Mouse (Mus musculus) small intestine, adult 2 months (tissue): ENCODE data around the gene Slc38a10. TPM values are rescaled to one million over a fixed set of nuclear protein-coding genes. Genes with fewer than 3 reads are reported as not detected.

Experiments used
- H3K27ac ChIP-seq: fragments of 200-500 bp; 2 replicates; pipeline ENCODE4 v1.5.1; 2012; ENCODE audit warnings: low read depth, low read length, control low read depth, inconsistent platforms; ENCODE audit not compliant: insufficient read depth
- H3K27me3 ChIP-seq: fragments of 200-500 bp; 2 replicates; pipeline ENCODE4 v1.6.1; 2012; ENCODE audit warnings: mild to moderate bottlenecking, moderate library complexity, low read length, inconsistent platforms; ENCODE audit not compliant: control insufficient read depth, insufficient read depth
- H3K36me3 ChIP-seq: fragments of 200-500 bp; 2 replicates; pipeline ENCODE4 v1.6.1; 2012; ENCODE audit warnings: mild to moderate bottlenecking, low read length, control low read depth, inconsistent platforms; ENCODE audit not compliant: control insufficient read depth, insufficient read depth
- H3K4me1 ChIP-seq: fragments of 200-500 bp; 2 replicates; pipeline ENCODE4 v1.6.1; 2012; ENCODE audit warnings: low read length, inconsistent platforms, mixed read lengths; ENCODE audit not compliant: control insufficient read depth, insufficient read depth, insufficient read length
- H3K4me3 ChIP-seq: fragments of 200-500 bp; 2 replicates; pipeline ENCODE4 v1.5.1; 2012; ENCODE audit warnings: low read depth, mild to moderate bottlenecking, control low read depth, inconsistent platforms, low read length, moderate library complexity
- CTCF ChIP-seq: fragments of 200-500 bp; IDR thresholded peaks from 2 replicates; pipeline ENCODE4 v1.5.1; 2012; ENCODE audit warnings: low read depth, mild to moderate bottlenecking, control low read depth, inconsistent platforms, low read length, moderate library complexity, mixed read lengths; ENCODE audit not compliant: insufficient replicate concordance, insufficient read length; ENCODE audit errors: extremely low read depth
- POLR2A ChIP-seq: fragments of 200-500 bp; IDR thresholded peaks from 2 replicates; pipeline ENCODE4 v1.6.1; 2012; ENCODE audit warnings: low read depth, mild to moderate bottlenecking, control low read depth, inconsistent platforms, low read length, moderate library complexity
- WGBS: fragments of 180-500 bp; shearing (Covaris S2); methylation state at CpG from one replicate; pipeline ENCODE4 v1.1.7; 2018; 5-methylcytosine and 5-hydroxymethylcytosine counted together
- polyA plus RNA-seq: library from polyadenylated mRNA; depleted of rRNA; stranded (reverse); fragments of >200 nt; gene quantifications from 2 replicates; pipeline ENCODE4 v1.2.3, GENCODE M21; 2012

Slc38a10 gene
- polyA plus RNA-seq, 1 experiment: 108 TPM

DNA sequence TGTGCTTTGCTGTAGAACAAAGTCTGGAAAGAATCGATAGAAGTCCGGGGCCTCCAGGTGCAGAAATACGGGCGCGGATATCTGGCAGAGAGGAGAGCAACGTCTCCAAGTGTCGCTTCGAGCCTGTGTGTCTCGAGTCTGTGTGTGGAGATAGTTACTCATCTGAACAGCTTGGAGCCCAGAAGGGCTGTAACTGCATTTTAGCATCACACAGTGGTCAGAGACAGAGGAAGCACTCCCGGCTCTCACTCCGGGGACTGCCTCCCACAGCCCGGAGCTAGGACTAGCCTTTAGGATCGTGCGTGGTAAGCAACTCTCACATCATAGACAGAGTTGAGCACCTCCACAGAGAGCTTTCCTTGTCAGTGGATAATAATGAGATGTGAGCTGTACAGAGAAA, 22.1 kb upstream of the Slc38a10 start:
- 66% methylated on average over 14 of the region's 14 CpGs for WGBS

DNA sequence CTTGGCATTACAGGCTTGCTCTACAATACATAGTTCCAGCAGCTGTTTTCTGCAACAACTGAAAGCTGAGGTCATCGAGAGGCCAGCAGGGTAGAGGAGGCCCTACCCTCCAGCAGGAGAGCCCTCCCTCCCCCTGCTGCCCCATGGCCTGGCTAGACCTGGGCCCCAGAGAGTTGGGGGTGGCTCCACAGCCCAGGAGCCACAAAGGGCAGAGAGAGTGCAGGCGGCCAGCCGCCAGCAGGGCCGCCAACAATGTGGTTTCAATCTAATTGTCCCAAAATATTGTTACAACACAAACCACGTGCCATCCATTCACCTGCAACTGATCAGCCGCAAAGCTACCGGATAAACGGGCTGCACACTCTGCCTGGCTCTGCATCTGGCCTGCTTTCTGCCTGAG, 20.0 kb upstream of the Slc38a10 start:
- H3K4me3 ChIP-seq: no peak overlapping the region
- no peak overlapping the region for H3K27ac ChIP-seq
- H3K27me3 ChIP-seq: no peaks in the 10 kb centered on the region
- WGBS: 76% methylated on average over 8 of the region's 8 CpGs
- no peak for TF ChIP-seq CTCF
- TF ChIP-seq POLR2A: no peak
- no peaks in the 10 kb centered on the region for H3K36me3 ChIP-seq
- no peaks in the 10 kb centered on the region; the same call in none of the 2 replicates for H3K4me1 ChIP-seq

More for the DNA sequence above, 22.1 kb upstream of the Slc38a10 start:
- Histone ChIP-seq H3K36me3 (no peaks in the 10 kb centered on the region), H3K4me3 (no peak overlapping the region), H3K4me1 (no peaks in the 10 kb centered on the region; the same call in 1 of the 2 replicates), H3K27ac (no peak overlapping the region), H3K27me3 (no peaks in the 10 kb centered on the region)
- TF ChIP-seq CTCF (no peak), POLR2A (no peak)

DNA sequence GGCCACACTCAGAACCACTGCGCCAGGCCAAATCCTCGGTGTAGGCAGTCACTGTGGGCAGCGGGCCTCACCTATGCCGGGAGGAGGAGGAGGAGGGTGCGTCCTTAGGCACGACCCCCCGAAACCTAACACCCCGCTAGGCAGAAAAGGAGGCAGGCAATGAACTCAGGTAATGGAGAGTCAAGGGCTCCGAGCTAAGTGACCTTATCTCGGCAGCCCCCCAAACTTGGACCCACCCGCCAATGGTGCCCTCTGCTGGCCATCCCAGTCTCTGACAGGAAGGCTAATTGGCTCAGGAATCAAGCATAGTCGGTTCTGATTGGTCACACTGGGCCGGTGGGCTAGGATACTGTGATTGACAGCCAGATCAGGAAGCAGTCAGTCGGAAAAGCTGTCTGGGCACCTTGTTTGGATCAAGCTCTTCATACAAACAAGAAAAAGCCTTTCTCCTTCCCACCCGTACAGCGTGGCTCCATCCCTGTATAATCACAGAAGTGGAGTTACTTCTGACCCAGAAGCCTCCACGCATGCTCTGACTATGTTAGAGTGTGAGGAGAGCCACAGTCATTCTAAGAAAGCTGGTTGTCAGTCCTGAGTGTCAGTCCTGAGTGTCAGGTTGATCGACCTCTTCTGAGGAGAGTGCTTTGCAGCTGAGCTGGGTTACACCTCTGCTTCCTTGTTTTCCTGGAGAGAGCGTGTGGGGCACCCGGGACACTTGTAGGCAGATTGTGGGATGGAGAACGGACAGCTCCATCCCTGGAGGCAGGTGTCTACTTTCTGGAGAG, 18.3 kb upstream of the Slc38a10 start:
- H3K4me3 ChIP-seq: no peak overlapping the region
- TF ChIP-seq CTCF: peak; percentile 72; the same call in 1 of the 2 replicates
- TF ChIP-seq POLR2A: no peak

DNA sequence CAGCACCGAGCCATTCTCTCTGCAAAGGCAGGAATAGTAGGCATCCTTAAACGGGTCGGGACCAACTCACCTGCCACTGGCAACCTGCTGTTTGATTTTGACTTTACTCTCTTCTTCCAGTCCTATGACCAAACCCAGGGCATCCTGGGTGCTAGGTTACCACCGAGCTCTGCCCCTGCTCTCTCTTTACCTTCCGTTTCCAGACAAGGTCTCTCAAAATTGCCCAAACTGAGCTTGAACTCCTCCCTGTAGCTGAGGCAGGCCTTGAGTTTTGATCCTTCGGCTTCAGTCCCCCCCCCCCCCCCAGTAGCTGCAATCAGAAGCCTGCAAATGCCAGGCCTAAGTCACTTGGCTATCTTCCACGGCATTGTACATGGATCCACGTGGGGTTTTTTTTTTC, 17.4 kb upstream of the Slc38a10 start:
- 73% methylated on average over 8 of the region's 8 CpGs for WGBS
- TF ChIP-seq POLR2A: no peak
- TF ChIP-seq CTCF: no peak
- H3K4me1 ChIP-seq: peaks cover 6% of the 10 kb centered on the region
- no peaks in the 10 kb centered on the region for H3K36me3 ChIP-seq
- no peak overlapping the region for H3K4me3 ChIP-seq
- H3K27ac ChIP-seq: no peak overlapping the region
- no peaks in the 10 kb centered on the region for H3K27me3 ChIP-seq

More for the DNA sequence above, 18.3 kb upstream of the Slc38a10 start:
- 44% methylated on average over 21 of the region's 21 CpGs for WGBS
- no peaks in the 10 kb centered on the region for H3K27me3 ChIP-seq
- no peak overlapping the region for H3K27ac ChIP-seq
- peaks cover 4% of the 10 kb centered on the region for H3K4me1 ChIP-seq
- H3K36me3 ChIP-seq: no peaks in the 10 kb centered on the region

DNA sequence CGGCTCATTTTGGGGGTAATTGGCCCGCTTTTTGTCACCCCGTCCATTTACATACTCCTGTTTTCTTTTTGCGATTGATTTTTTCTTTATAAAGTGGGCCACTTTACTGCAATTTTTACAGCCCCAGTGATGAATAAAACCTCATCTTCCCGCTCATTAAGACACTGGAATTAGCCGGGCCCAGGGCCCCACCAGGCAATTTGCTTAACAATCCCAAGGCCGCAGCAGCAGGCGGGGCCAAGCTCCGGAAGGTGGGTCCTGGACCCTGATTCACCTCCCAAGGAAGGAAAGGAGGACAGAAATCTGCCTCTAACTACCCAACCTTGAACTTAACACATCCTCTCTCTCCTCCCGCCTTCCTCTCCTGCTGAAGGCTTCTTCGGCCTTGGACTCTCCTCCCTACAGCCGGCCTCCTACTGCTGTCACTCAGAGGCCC, 16.8 kb upstream of the Slc38a10 start:
- no peaks in the 10 kb centered on the region for H3K36me3 ChIP-seq
- TF ChIP-seq CTCF (no peak), POLR2A (no peak)
- 66% methylated on average over 12 of the region's 12 CpGs for WGBS
- peaks cover 6% of the 10 kb centered on the region for H3K4me1 ChIP-seq
- H3K27ac ChIP-seq: no peak overlapping the region
- H3K27me3 ChIP-seq: no peaks in the 10 kb centered on the region
- no peak overlapping the region for H3K4me3 ChIP-seq

DNA sequence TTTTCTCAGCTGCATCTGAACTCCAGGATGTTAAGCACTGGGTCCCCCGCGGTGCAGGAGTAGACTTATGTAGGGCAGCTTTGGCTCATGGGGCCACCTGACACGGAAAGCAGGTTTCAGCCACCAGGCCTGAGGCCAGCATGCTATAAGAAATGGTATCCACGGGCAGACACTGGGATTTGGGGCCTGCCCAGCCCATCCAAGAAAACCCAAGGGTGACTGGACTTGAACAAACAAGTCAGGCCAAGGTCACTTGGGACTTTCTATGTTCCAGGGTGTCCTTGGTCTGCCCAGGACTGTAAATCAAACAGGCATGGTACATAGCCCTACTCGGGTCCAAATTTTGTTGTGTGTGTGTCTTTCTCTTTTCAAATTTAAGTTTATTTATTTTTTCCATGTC, 15.9 kb upstream of the Slc38a10 start:
- H3K27ac ChIP-seq: no peak overlapping the region
- WGBS: 82% methylated on average over 5 of the region's 5 CpGs
- no peaks in the 10 kb centered on the region for H3K36me3 ChIP-seq
- no peaks in the 10 kb centered on the region for H3K27me3 ChIP-seq
- H3K4me1 ChIP-seq: peaks cover 6% of the 10 kb centered on the region
- no peak overlapping the region for H3K4me3 ChIP-seq
- no peak for TF ChIP-seq POLR2A

DNA sequence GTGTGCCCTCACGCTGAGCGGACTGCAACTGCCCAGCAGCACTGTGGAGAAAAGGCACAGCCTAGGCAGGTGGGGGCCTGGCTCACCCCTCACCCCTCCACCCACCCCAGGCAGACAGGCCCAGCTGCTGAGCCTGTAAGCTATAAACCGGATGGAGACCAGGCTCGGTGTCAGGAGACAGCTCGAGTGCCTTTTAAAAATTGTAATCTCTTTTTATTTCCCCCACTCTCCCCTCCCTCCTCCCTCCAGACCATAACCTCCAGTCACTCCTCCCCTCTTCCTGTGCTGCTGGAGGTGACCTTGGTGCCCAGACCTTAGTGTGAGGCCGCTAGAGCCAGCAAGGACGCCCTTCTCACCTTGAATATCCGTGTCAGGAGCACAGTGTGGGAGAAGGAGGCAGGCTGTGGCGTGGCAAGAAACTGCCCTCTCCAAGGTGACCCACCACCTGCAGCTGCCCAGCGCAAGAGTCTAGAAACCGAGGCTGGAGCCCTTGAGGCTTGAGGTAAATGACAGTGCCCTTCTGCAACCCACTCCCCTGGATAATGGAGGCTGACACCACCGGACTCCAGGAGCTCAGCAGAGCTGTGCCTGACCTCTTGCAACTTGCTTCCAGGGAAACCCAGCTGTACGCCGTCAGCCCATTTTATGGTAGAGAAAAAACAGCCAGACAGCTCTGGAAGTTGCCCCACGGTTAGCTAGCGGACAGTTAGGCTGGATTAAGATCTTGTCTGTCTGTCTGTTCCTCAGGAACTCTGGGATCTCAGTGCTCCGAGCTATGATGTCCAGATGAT, 13.5 kb upstream of the Slc38a10 start:
- H3K27ac ChIP-seq: no peak overlapping the region

More for the DNA sequence above, 13.5 kb upstream of the Slc38a10 start:
- Histone ChIP-seq H3K36me3 (no peaks in the 10 kb centered on the region), H3K4me3 (no peak overlapping the region), H3K4me1 (peaks cover 6% of the 10 kb centered on the region), H3K27me3 (no peaks in the 10 kb centered on the region)
- WGBS: 59% methylated on average over 17 of the region's 17 CpGs
- TF ChIP-seq POLR2A (no peak), CTCF (no peak)
